Mouse (Mus musculus) E14TG2a.4 (cell line): Measurements from ENCODE around the gene Hyal2.

Experiments
- CTCF ChIP-seq: conservative IDR thresholded peaks from 2 replicates; pipeline ENCODE4 v1.5.1; 2014; ENCODE audit warnings: low read length
- POU5F1 ChIP-seq: IDR thresholded peaks from 2 replicates; pipeline ENCODE4 v1.6.1; 2014; ENCODE audit warnings: low read length, borderline replicate concordance

- TF ChIP-seq CTCF, result no peak
- TF ChIP-seq POU5F1, result no peak
Observed at GRCm38 (mm10) chr9:107554319-107554825, 13.4 kb upstream of the Hyal2 start.
